17 mouse cellular contexts compared by ENCODE assay signal in genomic region chr10:59194891-59195290, GRCm38 (mm10). TPM values are rescaled to one million over a fixed set of nuclear protein-coding genes. Genes with fewer than 3 reads are reported as not detected.
A peak's percentile ranks its signal among the peaks of the same experiment; 100 is the strongest.
DNase-seq lines count a peak whose midpoint lies in the region; ATAC-seq and TF ChIP-seq lines count a peak whose summit lies in the region.
"Had no signal": no experiment of that assay in that cellular context is flagged by ENCODE, and none has a peak within 500 bp of the region (broad histone marks: within the 10 kb centered on the region; RNA-seq: fewer than 3 reads in every experiment).

No protein-coding gene starts in this region.

- H3K36me3 ChIP-seq in kidney, embryonic 14.5 days (ENCODE audit: control insufficient read depth, insufficient read depth, low read length): peaks cover 5% of the 10 kb centered on the region; the same call in 1 of the 2 replicates
- peaks cover 0 to 13% of the 10 kb centered on the region in 2 experiments for H3K36me3 ChIP-seq in CH12.LX (replicated peaks in 1 of 2; ENCODE audit: control insufficient read depth in 1 of 2, insufficient read depth in 1 of 2, low read length in 1 of 2)
- H3K36me3 ChIP-seq in hindbrain, embryonic 16.5 days (ENCODE audit: control insufficient read depth, insufficient read depth, low read length): peaks cover 3% of the 10 kb centered on the region; the same call in 1 of the 2 replicates
- H3K36me3 ChIP-seq in intestine, embryonic 16.5 days (ENCODE audit: control insufficient read depth, insufficient read depth, low read length): no peaks in the 10 kb centered on the region
- H3K36me3 ChIP-seq: stomach, embryonic 15.5 days had no signal

- ATAC-seq in kidney, embryonic 14.5 days (ENCODE audit: low FRiP score, low TSS enrichment): 0 out of 2 replicates have a peak, but pooled peaks have one; percentile 35
- ATAC-seq in hindbrain, embryonic 16.5 days: peak; percentile 37; the same call in 1 of the 2 replicates
- no peak for ATAC-seq in intestine, embryonic 16.5 days
- ATAC-seq: forebrain, embryonic 13.5 days had no signal

- H3K4me3 ChIP-seq in kidney, embryonic 14.5 days (ENCODE audit: low read length): no peak overlapping the region
- H3K4me3 ChIP-seq in CH12.LX (replicated peaks in 1 of 3; ENCODE audit: low read depth in 2 of 3, low read length in 2 of 3, poor library complexity in 1 of 3): no peak overlapping the region
- no peak overlapping the region for H3K4me3 ChIP-seq in hindbrain, embryonic 16.5 days (ENCODE audit: low read length)
- H3K4me3 ChIP-seq in intestine, embryonic 16.5 days (ENCODE audit: low read length): no peak overlapping the region
- H3K4me3 ChIP-seq: forebrain, embryonic 13.5 days; heart, embryonic 10.5 days; midbrain, embryonic 12.5 days; neural tube, embryonic 12.5 days; stomach, embryonic 15.5 days had no signal

- dilution Hi-C loops in CH12.LX (cut with MboI; ENCODE audit: extremely low pct_ligation_motif_present, extremely low pct_unique_long_range_greater_than_20kb, low sequenced_read_pairs): no loop called here

- no peak for TF ChIP-seq RAD21 in CH12.LX (IDR thresholded peaks at IDR 0.05; ENCODE audit: low read depth, low read length)

- no peak overlapping the region for H3K27ac ChIP-seq in kidney, embryonic 14.5 days (ENCODE audit: low read depth, low read length)
- no peak overlapping the region for H3K27ac ChIP-seq in CH12.LX (ENCODE audit: insufficient read depth, low read depth)
- H3K27ac ChIP-seq in hindbrain, embryonic 16.5 days (ENCODE audit: low read depth, low read length): no peak overlapping the region
- H3K27ac ChIP-seq in intestine, embryonic 16.5 days (ENCODE audit: low read length): no peak overlapping the region
- H3K27ac ChIP-seq: forebrain, embryonic 13.5 days; heart, embryonic 10.5 days; midbrain, embryonic 12.5 days; neural tube, embryonic 12.5 days; stomach, embryonic 15.5 days had no signal

- TF ChIP-seq POLR2A in CH12.LX (IDR thresholded peaks at IDR 0.05; ENCODE audit: low read depth, low read length): no peak

- in situ Hi-C loops in CH12.LX (cut with MboI; ENCODE audit: low pct_ligation_motif_present, low pct_unique_long_range_greater_than_20kb, low sequenced_read_pairs): no loop called here

- H3K4me1 ChIP-seq in kidney, embryonic 14.5 days (ENCODE audit: control insufficient read depth, insufficient read depth, low read length): 0 out of 2 replicates have a peak, but pooled peaks cover 2% of the 10 kb centered on the region
- peaks cover 10 to 19% of the 10 kb centered on the region in 2 experiments for H3K4me1 ChIP-seq in CH12.LX (ENCODE audit: control insufficient read depth in 1 of 2, insufficient read depth in 2 of 2)
- no peaks in the 10 kb centered on the region for H3K4me1 ChIP-seq in hindbrain, embryonic 16.5 days (ENCODE audit: control insufficient read depth, insufficient read depth, low read depth, low read length)
- peaks cover 2% of the 10 kb centered on the region; the same call in 1 of the 2 replicates for H3K4me1 ChIP-seq in intestine, embryonic 16.5 days (ENCODE audit: control insufficient read depth, insufficient read depth, low read length)
- H3K4me1 ChIP-seq: midbrain, embryonic 12.5 days; stomach, embryonic 15.5 days had no signal

- no peak overlapping the region for H3K9ac ChIP-seq in kidney, embryonic 14.5 days (ENCODE audit: low read depth, low read length)
- H3K9ac ChIP-seq in CH12.LX (ENCODE audit: insufficient read depth, low read depth): no peak overlapping the region
- no peak overlapping the region for H3K9ac ChIP-seq in hindbrain, embryonic 16.5 days (ENCODE audit: low read depth, low read length)
- no peak overlapping the region for H3K9ac ChIP-seq in intestine, embryonic 16.5 days (ENCODE audit: low read depth, low read length)
- H3K9ac ChIP-seq: forebrain, embryonic 13.5 days; midbrain, embryonic 12.5 days; neural tube, embryonic 12.5 days; stomach, embryonic 15.5 days had no signal

- H3K4me2 ChIP-seq in kidney, embryonic 14.5 days (replicated peaks; ENCODE audit: low read depth, low read length): no peak overlapping the region
- H3K4me2 ChIP-seq in CH12.LX (ENCODE audit: insufficient read depth, low read depth, poor library complexity, severe bottlenecking): no peak overlapping the region
- no peak overlapping the region for H3K4me2 ChIP-seq in hindbrain, embryonic 16.5 days (ENCODE audit: low read length)
- no peak overlapping the region for H3K4me2 ChIP-seq in intestine, embryonic 16.5 days (ENCODE audit: low read depth, low read length)
- H3K4me2 ChIP-seq: forebrain, embryonic 13.5 days; midbrain, embryonic 12.5 days; neural tube, embryonic 12.5 days; stomach, embryonic 15.5 days had no signal

- no peaks in the 10 kb centered on the region for H3K79me2 ChIP-seq in CH12.LX (replicated peaks; ENCODE audit: control insufficient read depth, extremely low read depth, insufficient read depth, poor library complexity, severe bottlenecking)

- H3K27me3 ChIP-seq in kidney, embryonic 14.5 days (ENCODE audit: control insufficient read depth, insufficient read depth, low read length): no peaks in the 10 kb centered on the region
- H3K27me3 ChIP-seq in CH12.LX (replicated peaks): no peaks in the 10 kb centered on the region
- H3K27me3 ChIP-seq in hindbrain, embryonic 16.5 days (replicated peaks; ENCODE audit: control insufficient read depth, insufficient read depth, low read length): no peaks in the 10 kb centered on the region
- no peaks in the 10 kb centered on the region for H3K27me3 ChIP-seq in intestine, embryonic 16.5 days (replicated peaks; ENCODE audit: control insufficient read depth, insufficient read depth, low read length)
- H3K27me3 ChIP-seq: forebrain, embryonic 13.5 days; midbrain, embryonic 12.5 days; neural tube, embryonic 12.5 days; stomach, embryonic 15.5 days had no signal

- no peaks in the 10 kb centered on the region for H3K9me3 ChIP-seq in kidney, embryonic 14.5 days (ENCODE audit: control insufficient read depth, low read length)
- H3K9me3 ChIP-seq in CH12.LX (replicated peaks; ENCODE audit: low read length): no peaks in the 10 kb centered on the region
- H3K9me3 ChIP-seq in hindbrain, embryonic 16.5 days (ENCODE audit: control insufficient read depth, low read length): no peaks in the 10 kb centered on the region
- H3K9me3 ChIP-seq in intestine, embryonic 16.5 days (ENCODE audit: control insufficient read depth, low read length): no peaks in the 10 kb centered on the region
- H3K9me3 ChIP-seq: forebrain, embryonic 13.5 days; heart, embryonic 10.5 days; midbrain, embryonic 12.5 days; neural tube, embryonic 12.5 days; stomach, embryonic 15.5 days had no signal

- WGBS in kidney, embryonic 14.5 days: 39% methylated on average over 5 of the region's 5 CpGs
- 65% methylated on average over 5 of the region's 5 CpGs for WGBS in hindbrain, embryonic 16.5 days
- WGBS in intestine, embryonic 16.5 days: 63% methylated on average over 5 of the region's 5 CpGs

- no peak for TF ChIP-seq CTCF in CH12.LX (conservative IDR thresholded peaks at IDR 0.05 in 1 of 2, IDR thresholded peaks at IDR 0.05 in 1 of 2; ENCODE audit: low read depth in 2 of 2, low read length in 2 of 2)

- DNase-seq in kidney, adult 18-20 months: no peak
- DNase-seq in 3134 (ENCODE audit: extremely low read depth, insufficient read length, low spot score) (peak; percentile 34), CH12.LX (ENCODE audit: extremely low read depth) (peak; percentile 6)
- no peak for DNase-seq in right cerebral cortex, postnatal 10 days (ENCODE audit: low spot score in 2 of 2)
- no peak for DNase-seq in thymus, postnatal 25 days
- DNase-seq: heart, postnatal 14 days; lung, adult 18-20 months; lung, postnatal 36 days; thymus, postnatal 36 days had no signal

- TF ChIP-seq EP300 in CH12.LX (IDR thresholded peaks at IDR 0.05; ENCODE audit: low read length): no peak

TF ChIP-seq in CH12.LX, 34 proteins besides CTCF, POLR2A, EP300 and RAD21:
- TF ChIP-seq USF1 (IDR thresholded peaks at IDR 0.05; ENCODE audit: low read depth, low read length) (no peak), POLR2AphosphoS2 (IDR thresholded peaks at IDR 0.05; ENCODE audit: low read depth, low read length) (no peak), HCFC1 (IDR thresholded peaks at IDR 0.05; ENCODE audit: low read depth, low read length) (no peak), NRF1 (IDR thresholded peaks at IDR 0.05; ENCODE audit: low read depth, low read length) (no peak), MEF2A (IDR thresholded peaks at IDR 0.05; ENCODE audit: borderline replicate concordance, low read depth, low read length) (no peak), ZC3H11A (IDR thresholded peaks at IDR 0.05; ENCODE audit: low read depth, low read length) (no peak), ZMIZ1 (IDR thresholded peaks at IDR 0.05; ENCODE audit: low read depth, low read length) (no peak), SIN3A (IDR thresholded peaks at IDR 0.05; ENCODE audit: low read length) (no peak), USF2 (conservative IDR thresholded peaks at IDR 0.05; ENCODE audit: low read depth, low read length) (no peak), PAX5 (IDR thresholded peaks at IDR 0.05; ENCODE audit: low read length) (no peak), MAFK (IDR thresholded peaks at IDR 0.05; ENCODE audit: insufficient replicate concordance, low read length) (no peak), RCOR1 (conservative IDR thresholded peaks at IDR 0.05; ENCODE audit: low read depth, low read length) (no peak), MAZ (IDR thresholded peaks at IDR 0.05; ENCODE audit: low read depth, low read length) (no peak), BHLHE40 (IDR thresholded peaks at IDR 0.05; ENCODE audit: low read depth, low read length) (no peak)

RNA-seq across cellular contexts. Expression of gene Sept10, which starts 26.8 kb away (rescaled TPM):
- polyA plus RNA-seq in kidney, embryonic 14.5 days (2014; fragmentation: Nextera tagmentation; extraction: Ambion mirVana): 54.4 and 55.8 TPM in 2 replicates
- total RNA-seq in CH12.LX (2012; rRNA removed) (8.5 and 10.3 TPM in 2 replicates), CH12.LX (2014; rRNA removed) (13.1 and 14.9 TPM in 2 replicates)
- polyA plus RNA-seq in CH12.LX (2012; ENCODE audit: insufficient read length, low read depth): 6.9 and 8.9 TPM in 2 replicates
- 14.6 and 15.4 TPM in 2 replicates for polyA plus RNA-seq in hindbrain, embryonic 16.5 days (2015; fragmentation: Nextera tagmentation; extraction: Ambion mirVana)
- 24.6 and 25.6 TPM in 2 replicates for polyA plus RNA-seq in intestine, embryonic 16.5 days (2015; fragmentation: Nextera tagmentation; extraction: Ambion mirVana)

RNA-seq across cellular contexts. Expression of gene Sowahc, which starts 26.9 kb away (rescaled TPM):
- polyA plus RNA-seq in kidney, embryonic 14.5 days (2014; fragmentation: Nextera tagmentation; extraction: Ambion mirVana): 6.3 and 9.5 TPM in 2 replicates
- 25.1 and 25.9 TPM in 2 replicates for total RNA-seq in CH12.LX (2012; rRNA removed)
- total RNA-seq in CH12.LX (2014; rRNA removed): 50.0 and 52.2 TPM in 2 replicates
- polyA plus RNA-seq in CH12.LX (2012; ENCODE audit: insufficient read length, low read depth): 19.1 and 19.9 TPM in 2 replicates
- polyA plus RNA-seq in hindbrain, embryonic 16.5 days (2015; fragmentation: Nextera tagmentation; extraction: Ambion mirVana): 20.1 and 21.9 TPM in 2 replicates
- polyA plus RNA-seq in intestine, embryonic 16.5 days (2015; fragmentation: Nextera tagmentation; extraction: Ambion mirVana): 11.2 and 11.7 TPM in 2 replicates

Comparison
In these comparisons a context has a peak if more than half of its experiments do, and no peak if none do; other contexts are left out.
1. DNase-seq: peak in 3134 (single experiment) and CH12.LX (single experiment); none in kidney, adult 18-20 months (single experiment), right cerebral cortex, postnatal 10 days (0 of 2) and thymus, postnatal 25 days (single experiment).